ENCODE assay signal across 10 mouse cellular contexts in the genomic region with DNA sequence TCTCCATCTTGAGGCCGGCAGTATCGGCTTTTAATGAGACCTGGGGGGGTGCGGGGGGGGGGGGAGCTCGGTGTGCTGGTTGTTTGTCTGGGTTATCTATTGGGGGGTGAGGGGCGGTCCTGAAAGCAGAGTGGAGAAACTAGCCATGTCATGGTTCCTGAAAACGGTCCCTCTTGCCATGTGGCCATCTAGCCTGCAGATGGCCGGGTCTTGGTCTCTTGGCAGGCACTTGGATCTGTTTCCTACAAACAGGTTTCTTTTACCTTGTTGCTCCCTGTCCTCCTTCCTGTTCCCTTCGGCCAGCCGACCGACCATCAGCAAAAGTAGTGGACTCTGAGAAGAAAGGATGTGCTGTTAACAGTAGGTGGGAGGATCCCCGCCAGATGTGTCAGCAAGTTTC.
"Had no signal": no experiment of that assay in that cellular context is flagged by ENCODE, and none has a peak within 500 bp of the region (broad histone marks: within the 10 kb centered on the region; RNA-seq: fewer than 3 reads in every experiment).

No protein-coding gene starts in this region.

- H3K4me3 ChIP-seq: limb, embryonic 10.5 days; limb, embryonic 13.5 days; liver, embryonic 13.5 days had no signal

- H3K4me2 ChIP-seq: limb, embryonic 13.5 days; liver, embryonic 13.5 days; midbrain, embryonic 11.5 days had no signal

- DNase-seq: kidney, adult 18-20 months; kidney, adult 9 months; liver; liver, embryonic 13.5 days; lung, adult 2 months; lung, postnatal 14 days; lung, postnatal 4 days had no signal

- H3K36me3 ChIP-seq: liver, embryonic 13.5 days had no signal

- H3K27me3 ChIP-seq: limb, embryonic 13.5 days; liver, embryonic 13.5 days had no signal

- H3K9ac ChIP-seq: limb, embryonic 13.5 days; liver, embryonic 13.5 days had no signal

- H3K9me3 ChIP-seq: limb, embryonic 10.5 days; limb, embryonic 13.5 days; liver, embryonic 13.5 days had no signal

- H3K27ac ChIP-seq: limb, embryonic 10.5 days; limb, embryonic 13.5 days; liver, embryonic 13.5 days had no signal
